Mouse (Mus musculus) intestine, postnatal 0 days (tissue): ENCODE results near the gene Chst11. TPM values are rescaled to one million over a fixed set of nuclear protein-coding genes. Genes with fewer than 3 reads are reported as not detected.

Experiments used
- ATAC-seq: fragments of 200-750 bp; cut with Nextera tagmentation; 2 replicates; pipeline ENCODE4 v1.8.0; 2017; ENCODE audit warnings: mild to moderate bottlenecking, moderate TSS enrichment, moderate library complexity
- H3K27ac ChIP-seq: fragments of 300-500 bp; sonication (generic); 2 replicates; pipeline ENCODE4 v1.5.1; 2014; ENCODE audit warnings: mild to moderate bottlenecking, low read depth, low read length, moderate library complexity
- H3K27me3 ChIP-seq: fragments of 300-500 bp; sonication (generic); replicated peaks from 2 replicates; pipeline ENCODE4 v1.6.1; 2014; ENCODE audit warnings: low read length, mixed read lengths; ENCODE audit not compliant: control insufficient read depth, insufficient read depth
- H3K36me3 ChIP-seq: fragments of 300-500 bp; sonication (generic); 2 replicates; pipeline ENCODE4 v1.6.1; 2014; ENCODE audit warnings: mild to moderate bottlenecking, moderate library complexity; ENCODE audit not compliant: control insufficient read depth, insufficient read depth
- H3K4me1 ChIP-seq: fragments of 300-500 bp; sonication (generic); replicated peaks from 2 replicates; pipeline ENCODE4 v1.6.1; 2014; ENCODE audit warnings: antibody characterized with exemption, low read length, mixed read lengths; ENCODE audit not compliant: control insufficient read depth, insufficient read depth
- H3K4me2 ChIP-seq: fragments of 300-500 bp; sonication (generic); replicated peaks from 2 replicates; pipeline ENCODE4 v1.6.1; 2014; ENCODE audit warnings: low read depth, mild to moderate bottlenecking, moderate library complexity
- H3K4me3 ChIP-seq: fragments of 300-500 bp; sonication (generic); 2 replicates; pipeline ENCODE4 v1.5.1; 2014; ENCODE audit warnings: low read depth, low read length
- H3K9ac ChIP-seq: fragments of 300-500 bp; sonication (generic); 2 replicates; pipeline ENCODE4 v1.6.1; 2014; ENCODE audit warnings: mild to moderate bottlenecking, low read depth, low read length
- H3K9me3 ChIP-seq: fragments of 300-500 bp; sonication (generic); 2 replicates; pipeline ENCODE4 v1.6.1; 2016; ENCODE audit warnings: mixed run types; ENCODE audit not compliant: control insufficient read depth
- CTCF ChIP-seq: sonication (generic); IDR thresholded peaks from 2 replicates; pipeline ENCODE4 v1.5.1; 2016; ENCODE audit warnings: low read depth, mild to moderate bottlenecking, control low read depth, antibody characterized with exemption, moderate library complexity
- WGBS: fragments of 180-500 bp; shearing (Covaris S2); extraction: QIAGEN DNeasy Blood & Tissue Kit; methylation state at CpG from one replicate; pipeline ENCODE4 v1.1.7; 2014; 5-methylcytosine and 5-hydroxymethylcytosine counted together
- polyA plus RNA-seq: library from polyadenylated mRNA; unstranded; fragments of >200 nt; fragmentation: Nextera tagmentation; extraction: Ambion mirVana; gene quantifications from 2 replicates; pipeline ENCODE4 v1.2.1, GENCODE M21; 2015

Gene Chst11
- polyA plus RNA-seq, 1 experiment from 2014 or later = 0.50 TPM

DNA sequence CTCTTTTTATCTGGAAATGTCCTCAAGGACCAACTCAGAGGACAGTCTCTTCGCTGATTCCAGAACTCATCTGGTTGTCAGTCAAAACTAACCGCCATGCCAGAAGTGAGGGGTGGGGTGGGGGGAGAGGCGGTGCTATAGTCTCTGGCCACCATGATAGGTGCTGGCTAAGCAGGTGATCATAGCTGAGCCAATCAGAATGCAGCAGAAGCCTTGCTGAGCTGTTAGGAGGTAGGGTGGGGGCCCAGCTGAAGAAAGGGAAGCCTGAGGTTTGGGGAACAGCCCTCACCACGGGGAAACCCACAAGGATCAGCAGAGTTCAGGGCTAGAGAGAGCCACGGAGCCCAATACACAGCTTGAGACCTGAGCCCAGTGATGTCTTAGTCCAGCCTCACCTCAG, 11.1 kb upstream of the Chst11 start:
- Histone ChIP-seq H3K4me1 (0 out of 2 replicates have a peak, but pooled peaks cover 4% of the 10 kb centered on the region), H3K4me2 (no peak overlapping the region), H3K27me3 (peaks cover 14% of the 10 kb centered on the region; the same call in 1 of the 2 replicates), H3K36me3 (no peaks in the 10 kb centered on the region), H3K27ac (no peak overlapping the region), H3K4me3 (no peak overlapping the region), H3K9me3 (no peaks in the 10 kb centered on the region), H3K9ac (no peak overlapping the region)
- ATAC-seq = peak; percentile 66
- no peak for TF ChIP-seq CTCF
- WGBS = 59% methylated on average over 5 of the region's 5 CpGs

DNA sequence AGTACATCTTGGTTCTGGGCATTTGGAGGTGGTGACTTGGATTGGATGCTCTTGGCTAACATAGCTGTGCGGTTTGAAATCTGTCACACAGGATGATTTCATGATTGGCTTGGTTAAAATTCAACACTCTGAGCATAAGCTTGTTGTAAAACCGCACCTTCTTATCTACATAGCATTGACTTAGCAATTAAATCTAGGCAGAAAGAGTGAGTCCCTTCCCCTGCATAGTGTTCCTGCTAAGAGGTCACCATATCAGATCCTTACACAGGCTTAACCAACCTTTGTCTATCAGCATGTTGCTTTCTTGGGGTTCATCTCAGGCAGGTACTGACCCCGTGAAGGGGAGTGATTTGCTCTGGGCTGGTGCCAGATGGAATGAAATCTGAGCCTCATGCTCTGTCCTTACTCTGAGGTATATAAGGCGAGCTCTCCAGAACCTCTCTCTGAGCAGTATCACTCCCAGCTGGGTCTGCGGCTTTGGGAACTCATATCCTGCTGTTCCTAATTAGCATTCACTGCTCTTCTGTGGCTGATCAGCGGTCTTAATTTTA, 10.6 kb upstream of the Chst11 start:
- WGBS = 36% methylated on average over 6 of the region's 6 CpGs
- no peak for TF ChIP-seq CTCF
- H3K9me3 ChIP-seq = no peaks in the 10 kb centered on the region
- H3K4me3 ChIP-seq = no peak overlapping the region
- H3K4me1 ChIP-seq = 0 out of 2 replicates have a peak, but pooled peaks cover 4% of the 10 kb centered on the region
- no peak overlapping the region for H3K4me2 ChIP-seq
- ATAC-seq = peak; percentile 46
- H3K27ac ChIP-seq = no peak overlapping the region
- peaks cover 14% of the 10 kb centered on the region; the same call in 1 of the 2 replicates for H3K27me3 ChIP-seq
- no peak overlapping the region for H3K9ac ChIP-seq
- no peaks in the 10 kb centered on the region for H3K36me3 ChIP-seq

- H3K27me3 ChIP-seq = peaks cover 17% of the 10 kb centered on the region
- H3K4me1 ChIP-seq = 0 out of 2 replicates have a peak, but pooled peaks cover 4% of the 10 kb centered on the region
- no peaks in the 10 kb centered on the region for H3K9me3 ChIP-seq
- 84% methylated on average over 15 of the region's 15 CpGs for WGBS
- no peak overlapping the region for H3K4me3 ChIP-seq
- no peak overlapping the region for H3K9ac ChIP-seq
- TF ChIP-seq CTCF = no peak
- no peak overlapping the region for H3K4me2 ChIP-seq
- H3K27ac ChIP-seq = no peak overlapping the region
- no peaks in the 10 kb centered on the region for H3K36me3 ChIP-seq
- ATAC-seq = no peak
These were observed 9.5 kb upstream of the Chst11 start for GRCm38 (mm10) chr10:82975806-82976205.

- 58% methylated on average over 3 of the region's 3 CpGs for WGBS
- ATAC-seq = no peak
These were observed 3.0 kb upstream of the Chst11 start for GRCm38 (mm10) chr10:82982286-82982685.

GRCm38 (mm10) chr10:82985700-82986131, 418 bp downstream of the Chst11 start:
- peak overlapping the region; percentile 94 for H3K4me2 ChIP-seq
- under 1% methylated on average over 30 of the region's 32 CpGs for WGBS
- ATAC-seq = peak; percentile 19; the same call in 1 of the 2 replicates

More at GRCm38 (mm10) chr10:82982286-82982685, 3.0 kb upstream of the Chst11 start:
- Histone ChIP-seq H3K9ac (no peak overlapping the region), H3K36me3 (no peaks in the 10 kb centered on the region), H3K4me3 (no peak overlapping the region), H3K4me2 (no peak overlapping the region), H3K27ac (no peak overlapping the region), H3K27me3 (peaks cover 24% of the 10 kb centered on the region), H3K9me3 (no peaks in the 10 kb centered on the region), H3K4me1 (0 out of 2 replicates have a peak, but pooled peaks cover 2% of the 10 kb centered on the region)
- TF ChIP-seq CTCF = no peak

GRCm38 (mm10) chr10:82986251-82986992, 1.1 kb downstream of the Chst11 start:
- no peak for ATAC-seq
- Histone ChIP-seq H3K27ac (no peak overlapping the region), H3K4me3 (peak overlapping the region; percentile 69), H3K9me3 (no peaks in the 10 kb centered on the region), H3K36me3 (no peaks in the 10 kb centered on the region), H3K27me3 (peaks cover 22% of the 10 kb centered on the region), H3K4me1 (0 out of 2 replicates have a peak, but pooled peaks cover 2% of the 10 kb centered on the region), H3K9ac (peak overlapping the region; percentile 34; the same call in 1 of the 2 replicates), H3K4me2 (peak overlapping the region; percentile 94)
- WGBS = 9% methylated on average over 21 of the region's 21 CpGs
- no peak for TF ChIP-seq CTCF

More at GRCm38 (mm10) chr10:82985700-82986131, 418 bp downstream of the Chst11 start:
- H3K27ac ChIP-seq = peak overlapping the region; percentile 50
- no peaks in the 10 kb centered on the region for H3K9me3 ChIP-seq
- H3K4me3 ChIP-seq = peak overlapping the region; percentile 69
- peak overlapping the region; percentile 34; the same call in 1 of the 2 replicates for H3K9ac ChIP-seq
- TF ChIP-seq CTCF = peak; percentile 52
- 0 out of 2 replicates have a peak, but pooled peaks cover 2% of the 10 kb centered on the region for H3K4me1 ChIP-seq
- H3K27me3 ChIP-seq = peaks cover 22% of the 10 kb centered on the region
- H3K36me3 ChIP-seq = no peaks in the 10 kb centered on the region
